Mouse (Mus musculus) limb, embryonic 11.5 days (tissue): ENCODE measurements at regions not wholly inside any gene's neighbourhood (a gene's known extent, or its start where the extent isn't known, plus 50 kb on each side); places are given as distances from the start of the nearest gene placed in this dataset.

Source experiments
- ATAC-seq: fragments of 200-750 bp; cut with Nextera tagmentation; 2 replicates; pipeline ENCODE4 v1.8.0; 2017; ENCODE audit warnings: low read depth; ENCODE audit not compliant: insufficient number of reproducible peaks, low FRiP score, low TSS enrichment
- DNase-seq: peaks from one replicate; pipeline ENCODE4 v3.0.0-alpha.2; 2015; ENCODE audit warnings: low spot score
- H3K27ac ChIP-seq: fragments of 300-500 bp; sonication (generic); replicated peaks from 2 replicates; pipeline ENCODE4 v1.5.1; 2014; ENCODE audit warnings: low read depth, mild to moderate bottlenecking, low read length
- H3K27me3 ChIP-seq: fragments of 300-500 bp; sonication (generic); 2 replicates; pipeline ENCODE4 v1.6.1; 2014; ENCODE audit warnings: mild to moderate bottlenecking, low read length, mixed read lengths; ENCODE audit not compliant: control insufficient read depth, insufficient read depth
- H3K36me3 ChIP-seq: fragments of 300-500 bp; sonication (generic); 2 replicates; pipeline ENCODE4 v1.6.1; 2014; ENCODE audit warnings: mild to moderate bottlenecking, low read length, moderate library complexity, mixed read lengths; ENCODE audit not compliant: control insufficient read depth, insufficient read depth
- H3K4me1 ChIP-seq: fragments of 300-500 bp; sonication (generic); 2 replicates; pipeline ENCODE4 v1.6.1; 2014; ENCODE audit warnings: low read length, mixed read lengths; ENCODE audit not compliant: control insufficient read depth, insufficient read depth
- H3K4me2 ChIP-seq: fragments of 300-500 bp; sonication (generic); 2 replicates; pipeline ENCODE4 v1.6.1; 2014; ENCODE audit warnings: low read depth, mild to moderate bottlenecking, moderate library complexity; ENCODE audit not compliant: severe bottlenecking
- H3K4me3 ChIP-seq: fragments of 300-500 bp; sonication (generic); 2 replicates; pipeline ENCODE4 v1.5.1; 2014; ENCODE audit warnings: low read depth, low read length
- H3K9ac ChIP-seq: fragments of 300-500 bp; sonication (generic); 2 replicates; pipeline ENCODE4 v1.6.1; 2014; ENCODE audit warnings: mild to moderate bottlenecking, low read length
- H3K9me3 ChIP-seq: fragments of 300-500 bp; sonication (generic); 2 replicates; pipeline ENCODE4 v1.6.1; 2016; ENCODE audit warnings: low read length; ENCODE audit not compliant: control insufficient read depth
- WGBS: fragments of 180-500 bp; shearing (Covaris S2); extraction: QIAGEN DNeasy Blood & Tissue Kit; methylation state at CpG from one replicate; pipeline ENCODE4 v1.1.7; 2014; 5-methylcytosine and 5-hydroxymethylcytosine counted together

DNA sequence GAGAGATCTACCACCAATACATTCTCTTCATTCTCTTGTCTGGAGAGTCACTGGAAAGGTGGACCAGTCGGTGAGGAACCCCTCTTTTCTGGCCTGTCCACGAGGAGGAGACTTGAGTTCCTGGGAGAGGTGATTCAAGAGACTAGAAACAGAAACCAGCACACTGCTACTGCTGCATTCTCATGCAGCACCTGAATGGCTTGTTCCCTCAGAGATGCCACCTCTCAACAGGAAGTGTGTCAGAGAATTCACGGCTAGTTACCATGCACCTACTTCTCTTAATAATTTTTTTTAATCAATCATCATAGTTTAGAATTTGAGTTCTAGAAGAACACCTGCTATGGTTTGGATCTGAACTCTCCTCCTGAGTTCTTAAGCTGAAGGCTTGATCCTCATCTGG, 52.0 kb upstream of the Dynlrb2 start:
- Histone ChIP-seq H3K27ac (no peak overlapping the region), H3K9me3 (no peaks in the 10 kb centered on the region), H3K4me2 (no peak overlapping the region), H3K4me1 (no peaks in the 10 kb centered on the region), H3K36me3 (no peaks in the 10 kb centered on the region), H3K27me3 (no peaks in the 10 kb centered on the region), H3K4me3 (no peak overlapping the region), H3K9ac (no peak overlapping the region)
- ATAC-seq = no peak
- no peak for DNase-seq
- WGBS = 72% methylated on average over 3 of the region's 3 CpGs

DNA sequence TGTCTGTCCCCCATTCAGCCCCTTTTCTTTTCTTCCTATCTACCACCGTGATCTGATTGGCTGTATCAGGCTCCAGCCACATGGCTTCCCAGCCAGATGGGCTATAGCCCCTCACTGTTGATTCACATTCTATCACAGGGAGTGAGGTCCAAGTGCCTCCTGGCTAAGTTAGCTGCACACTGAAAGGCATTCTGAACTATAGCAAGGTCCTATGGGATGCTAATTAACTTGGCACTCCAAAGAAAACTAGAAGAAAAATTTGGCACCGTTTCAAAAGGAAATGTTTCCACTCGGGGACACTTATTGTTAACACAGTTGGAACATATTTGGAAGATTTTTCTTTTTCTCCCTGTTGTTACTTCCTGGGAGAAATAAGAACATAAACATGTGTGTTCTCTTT, 53.4 kb upstream of the Dynlrb2 start:
- no peak for ATAC-seq
- DNase-seq = no peak
- no peaks in the 10 kb centered on the region for H3K4me1 ChIP-seq
- H3K9me3 ChIP-seq = no peaks in the 10 kb centered on the region
- no peaks in the 10 kb centered on the region for H3K27me3 ChIP-seq
- WGBS = 82% methylated on average over 3 of the region's 3 CpGs
- H3K4me2 ChIP-seq = no peak overlapping the region
- no peaks in the 10 kb centered on the region for H3K36me3 ChIP-seq
- H3K27ac ChIP-seq = no peak overlapping the region
- no peak overlapping the region for H3K4me3 ChIP-seq
- H3K9ac ChIP-seq = no peak overlapping the region

DNA sequence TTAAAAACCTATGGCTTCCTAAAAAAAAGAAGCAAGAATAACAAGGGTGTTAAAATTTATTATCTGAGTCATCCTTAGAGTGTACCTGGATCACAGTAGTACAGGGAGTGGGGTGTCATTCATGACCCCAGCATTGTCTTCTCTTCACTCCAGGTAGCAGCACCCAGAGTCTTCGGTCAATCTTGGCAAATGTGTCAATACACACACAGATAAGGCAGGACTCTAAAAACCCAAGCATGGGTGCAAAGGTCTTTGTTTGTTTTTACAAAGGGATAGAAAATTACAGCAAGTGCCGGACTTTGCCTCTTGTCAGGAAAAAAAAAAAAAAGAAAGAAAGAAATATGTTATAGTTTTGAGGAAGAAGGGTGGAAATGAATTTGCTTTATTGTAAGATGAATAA, 57.3 kb upstream of the Dynlrb2 start:
- Histone ChIP-seq H3K4me2 (no peak overlapping the region), H3K36me3 (no peaks in the 10 kb centered on the region), H3K4me3 (no peak overlapping the region), H3K9me3 (no peaks in the 10 kb centered on the region), H3K4me1 (no peaks in the 10 kb centered on the region), H3K27ac (no peak overlapping the region), H3K27me3 (no peaks in the 10 kb centered on the region), H3K9ac (no peak overlapping the region)
- ATAC-seq (no peak), DNase-seq (no peak)
- WGBS = 79% methylated on average over 2 of the region's 2 CpGs

DNA sequence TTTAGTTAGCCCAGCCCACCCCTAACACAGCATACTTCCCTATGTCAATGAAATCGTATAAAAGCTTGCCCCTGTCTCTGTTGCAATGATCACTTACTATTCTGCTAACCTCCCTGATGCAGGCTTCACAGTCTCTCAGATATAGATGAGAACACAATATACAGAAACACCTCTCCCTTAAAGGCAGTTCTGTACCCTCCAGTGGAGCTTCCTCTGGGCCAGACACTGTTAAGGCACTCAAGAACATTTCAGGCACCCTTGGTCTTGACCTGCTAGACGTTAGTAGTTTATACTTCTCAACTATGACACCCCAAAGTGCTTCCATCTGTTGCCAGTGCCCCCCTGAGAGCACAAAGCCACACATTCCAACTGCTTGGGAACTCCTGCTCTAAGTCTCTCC, 61.9 kb upstream of the Dynlrb2 start:
- no peak for ATAC-seq
- no peak overlapping the region for H3K27ac ChIP-seq

DNA sequence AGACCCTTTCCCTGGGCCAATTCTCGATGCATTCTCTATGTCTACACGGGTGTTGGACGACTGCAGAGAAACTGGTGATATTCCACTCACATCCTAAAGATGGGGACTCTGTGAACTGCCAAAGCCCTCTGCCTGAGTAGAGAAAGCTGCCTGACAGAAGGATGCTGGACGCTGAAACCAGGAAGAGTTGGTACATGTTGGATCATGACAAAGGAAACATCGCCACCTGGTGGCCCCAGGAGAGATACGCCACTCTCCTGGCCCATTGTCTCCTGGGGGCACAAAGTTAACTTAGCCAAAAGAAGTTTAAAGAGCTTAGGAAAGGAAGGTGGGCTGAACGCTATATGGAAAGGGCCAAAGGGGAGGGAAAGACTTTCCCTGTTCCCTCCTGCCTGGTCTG, 65.9 kb upstream of the Dynlrb2 start:
- Histone ChIP-seq H3K27me3 (no peaks in the 10 kb centered on the region), H3K9me3 (no peaks in the 10 kb centered on the region), H3K4me2 (no peak overlapping the region), H3K4me1 (no peaks in the 10 kb centered on the region), H3K27ac (no peak overlapping the region), H3K36me3 (no peaks in the 10 kb centered on the region), H3K9ac (no peak overlapping the region), H3K4me3 (no peak overlapping the region)
- WGBS = 16% methylated on average over 7 of the region's 7 CpGs
- no peak for ATAC-seq
- peak; percentile 87 for DNase-seq

More for the DNA sequence above, 61.9 kb upstream of the Dynlrb2 start:
- Histone ChIP-seq H3K9me3 (no peaks in the 10 kb centered on the region), H3K4me3 (no peak overlapping the region), H3K36me3 (no peaks in the 10 kb centered on the region), H3K27me3 (no peaks in the 10 kb centered on the region), H3K4me1 (no peaks in the 10 kb centered on the region), H3K9ac (no peak overlapping the region), H3K4me2 (no peak overlapping the region)
- 48% methylated on average over 2 of the region's 2 CpGs for WGBS
- no peak for DNase-seq

DNA sequence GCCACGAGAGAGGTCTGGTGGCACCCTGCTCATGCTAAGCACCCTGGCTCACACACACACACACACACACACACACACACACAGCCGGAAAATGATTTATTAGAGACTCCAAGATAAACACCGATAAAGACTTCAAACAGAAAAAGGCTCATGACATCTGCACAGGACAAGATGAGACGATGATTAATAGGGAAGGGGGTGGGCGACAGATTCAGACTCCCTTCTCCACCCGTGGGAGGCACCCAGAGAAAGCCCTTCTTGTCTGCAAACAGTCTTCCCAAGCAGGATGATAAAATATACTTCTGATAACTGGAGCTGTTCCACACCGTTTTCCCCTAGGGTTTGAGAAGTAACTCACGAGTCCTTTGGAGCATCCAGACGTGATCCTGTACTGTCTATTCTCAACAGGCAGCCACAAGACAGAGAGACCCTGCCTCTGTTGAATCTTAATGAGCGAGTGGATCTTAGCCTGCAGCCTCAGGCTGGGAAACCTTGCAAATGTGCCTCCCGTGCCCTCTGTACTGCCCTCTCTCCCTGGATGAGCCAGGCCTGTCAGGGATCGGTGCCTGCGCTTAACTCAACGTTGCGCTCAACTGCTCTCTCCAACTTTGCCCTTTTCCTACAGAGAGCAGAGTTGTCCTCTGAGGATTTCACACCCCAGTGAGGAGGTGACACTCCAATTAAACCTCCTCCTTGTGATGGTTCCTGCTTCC, 69.3 kb upstream of the Dynlrb2 start:
- no peak overlapping the region for H3K4me3 ChIP-seq
- ATAC-seq = no peak
- no peaks in the 10 kb centered on the region for H3K9me3 ChIP-seq
- DNase-seq = no peak
- H3K9ac ChIP-seq = no peak overlapping the region
- no peaks in the 10 kb centered on the region for H3K27me3 ChIP-seq
- 57% methylated on average over 15 of the region's 15 CpGs for WGBS
- H3K27ac ChIP-seq = no peak overlapping the region
- H3K36me3 ChIP-seq = no peaks in the 10 kb centered on the region
- no peak overlapping the region for H3K4me2 ChIP-seq
- no peaks in the 10 kb centered on the region for H3K4me1 ChIP-seq

DNA sequence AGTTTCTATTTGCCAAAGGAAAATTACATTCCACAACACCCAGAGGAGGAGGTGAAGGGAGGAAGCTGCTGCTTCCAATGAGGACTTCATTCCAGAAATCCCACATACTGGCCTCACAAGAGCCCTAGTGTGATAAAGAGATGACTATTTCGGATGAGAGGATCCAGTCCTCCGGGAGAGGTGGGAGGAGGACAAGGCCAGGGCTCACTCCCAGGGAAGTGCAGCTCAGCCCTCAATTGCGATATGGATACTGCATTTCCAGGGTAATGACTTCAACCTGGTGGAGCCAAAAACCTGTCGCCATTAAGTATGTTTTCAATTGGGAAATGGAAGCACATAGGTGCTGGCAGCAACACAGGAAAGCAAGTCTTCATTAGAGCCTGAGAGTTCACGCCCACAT, 74.7 kb upstream of the Dynlrb2 start:
- ATAC-seq (no peak), DNase-seq (no peak)
- WGBS = 88% methylated on average over 5 of the region's 5 CpGs
- H3K36me3 ChIP-seq = no peaks in the 10 kb centered on the region
- no peaks in the 10 kb centered on the region for H3K4me1 ChIP-seq
- H3K9ac ChIP-seq = no peak overlapping the region
- no peaks in the 10 kb centered on the region for H3K9me3 ChIP-seq
- H3K4me3 ChIP-seq = no peak overlapping the region
- H3K4me2 ChIP-seq = no peak overlapping the region
- no peak overlapping the region for H3K27ac ChIP-seq
- H3K27me3 ChIP-seq = no peaks in the 10 kb centered on the region

DNA sequence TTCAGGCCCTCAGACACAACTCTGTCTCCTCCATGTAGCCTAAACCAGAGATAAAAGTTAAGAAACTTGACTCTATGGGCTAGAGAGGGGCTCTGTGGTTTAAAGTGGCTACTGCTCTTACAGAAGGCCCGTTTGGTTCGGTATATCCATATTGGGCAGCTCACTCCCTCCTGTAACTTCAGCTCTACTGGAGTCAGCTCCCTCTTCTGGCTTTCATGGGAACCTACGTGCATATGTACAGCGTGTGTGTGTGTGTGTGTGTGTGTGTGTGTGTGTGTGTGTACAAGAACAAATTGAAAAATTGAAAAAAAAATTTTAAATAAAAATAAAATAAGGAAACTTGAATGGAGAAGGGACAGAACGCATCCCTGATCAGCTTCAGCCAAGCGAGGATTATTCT, 75.1 kb upstream of the Dynlrb2 start:
- H3K9me3 ChIP-seq = no peaks in the 10 kb centered on the region
- no peak overlapping the region for H3K27ac ChIP-seq
- H3K36me3 ChIP-seq = no peaks in the 10 kb centered on the region
- no peak overlapping the region for H3K4me3 ChIP-seq
- WGBS = 78% methylated on average over 6 of the region's 6 CpGs
- H3K9ac ChIP-seq = no peak overlapping the region
- ATAC-seq = no peak
- no peak for DNase-seq
- no peak overlapping the region for H3K4me2 ChIP-seq
- H3K4me1 ChIP-seq = no peaks in the 10 kb centered on the region
- no peaks in the 10 kb centered on the region for H3K27me3 ChIP-seq

DNA sequence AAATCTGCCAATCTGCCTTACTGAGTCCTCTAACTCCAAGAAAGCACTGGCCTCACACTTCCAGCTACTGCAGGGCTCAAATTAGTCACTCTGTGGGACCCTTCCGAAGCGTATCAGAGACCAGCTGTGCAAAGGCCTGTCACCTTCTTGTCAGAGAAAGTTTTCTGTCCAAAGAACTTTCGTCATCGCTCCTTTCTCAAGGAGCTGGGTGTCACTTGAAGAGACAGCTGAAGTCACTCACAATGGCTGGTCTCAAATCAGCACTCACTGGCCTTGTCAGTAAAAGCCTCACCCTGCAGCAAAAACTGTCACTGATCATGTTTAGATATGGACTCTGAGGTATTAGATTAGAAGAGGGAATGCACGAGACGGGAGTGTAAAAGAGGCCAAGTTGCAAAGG, 81.9 kb upstream of the Dynlrb2 start:
- Histone ChIP-seq H3K4me1 (no peaks in the 10 kb centered on the region), H3K9ac (no peak overlapping the region), H3K27ac (no peak overlapping the region), H3K36me3 (no peaks in the 10 kb centered on the region), H3K4me3 (no peak overlapping the region), H3K4me2 (no peak overlapping the region), H3K9me3 (no peaks in the 10 kb centered on the region), H3K27me3 (no peaks in the 10 kb centered on the region)
- ATAC-seq = no peak
- 84% methylated on average over 6 of the region's 6 CpGs for WGBS
- DNase-seq = no peak
